Mouse (Mus musculus) liver, embryonic 15.5 days (tissue): ENCODE results near the gene D930020B18Rik. TPM values are rescaled to one million over a fixed set of nuclear protein-coding genes. Genes with fewer than 3 reads are reported as not detected.

Source experiments
- ATAC-seq: fragments of 200-750 bp; cut with Nextera tagmentation; 2 replicates; pipeline ENCODE4 v1.8.0; 2017; ENCODE audit warnings: moderate number of reproducible peaks, mild to moderate bottlenecking, moderate library complexity; ENCODE audit not compliant: insufficient read depth
- H3K27ac ChIP-seq: fragments of 300-500 bp; sonication (generic); replicated peaks from 2 replicates; pipeline ENCODE4 v1.5.1; 2015; ENCODE audit warnings: mild to moderate bottlenecking, inconsistent platforms
- H3K27me3 ChIP-seq: fragments of 300-500 bp; sonication (generic); 2 replicates; pipeline ENCODE4 v1.6.1; 2015; ENCODE audit warnings: mild to moderate bottlenecking, inconsistent platforms
- H3K36me3 ChIP-seq: fragments of 300-500 bp; sonication (generic); replicated peaks from 2 replicates; pipeline ENCODE4 v1.6.1; 2015; ENCODE audit warnings: moderate library complexity, mild to moderate bottlenecking, inconsistent platforms
- H3K4me1 ChIP-seq: fragments of 300-500 bp; sonication (generic); replicated peaks from 2 replicates; pipeline ENCODE4 v1.6.1; 2015; ENCODE audit warnings: inconsistent platforms
- H3K4me2 ChIP-seq: fragments of 300-500 bp; sonication (generic); 2 replicates; pipeline ENCODE4 v1.6.1; 2015; ENCODE audit warnings: moderate library complexity, mild to moderate bottlenecking, inconsistent platforms
- H3K4me3 ChIP-seq: fragments of 300-500 bp; sonication (generic); replicated peaks from 2 replicates; pipeline ENCODE4 v1.5.1; 2015; ENCODE audit warnings: mild to moderate bottlenecking, inconsistent platforms
- H3K9ac ChIP-seq: fragments of 300-500 bp; sonication (generic); 2 replicates; pipeline ENCODE4 v1.6.1; 2015; ENCODE audit warnings: moderate library complexity, mild to moderate bottlenecking, inconsistent platforms
- H3K9me3 ChIP-seq: fragments of 300-500 bp; sonication (generic); replicated peaks from 2 replicates; pipeline ENCODE4 v1.6.1; 2016; ENCODE audit warnings: inconsistent platforms
- WGBS: fragments of 180-500 bp; shearing (Covaris S2); methylation state at CpG from one replicate; pipeline ENCODE4 v1.1.7; 2015; ENCODE audit warnings: mixed read lengths; ENCODE audit not compliant: insufficient replicate concordance; 5-methylcytosine and 5-hydroxymethylcytosine counted together
- polyA plus RNA-seq: library from polyadenylated mRNA; unstranded; fragments of >200 nt; fragmentation: Nextera tagmentation; extraction: Ambion mirVana; gene quantifications from 2 replicates; pipeline ENCODE4 v1.2.1, GENCODE M21; 2015

The D930020B18Rik gene
- polyA plus RNA-seq, 1 experiment from 2014 or later: not detected

DNA sequence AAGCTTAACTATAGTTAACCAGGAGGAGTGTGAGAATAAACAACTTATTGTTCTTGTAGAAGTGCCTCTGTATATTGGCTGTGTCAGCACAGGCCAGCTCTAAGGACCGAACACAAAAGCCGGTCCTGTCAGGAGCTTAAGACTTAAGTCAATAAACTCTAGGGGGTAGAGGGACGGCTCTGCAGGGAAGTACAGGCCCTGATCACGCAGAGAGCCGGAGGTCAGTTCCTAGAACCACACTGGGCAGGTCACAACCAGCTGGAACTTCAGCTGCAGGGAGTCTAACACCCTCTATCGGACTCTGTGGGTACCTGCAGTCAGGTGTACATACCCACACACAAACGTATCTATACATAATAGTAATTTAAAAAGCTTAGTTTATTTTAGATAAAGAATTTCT is 25.5 kb upstream of the D930020B18Rik start:
- 79% methylated on average over 7 of the region's 7 CpGs for WGBS
- Histone ChIP-seq H3K4me2 (no peak overlapping the region), H3K27me3 (no peaks in the 10 kb centered on the region), H3K4me3 (no peak overlapping the region), H3K27ac (no peak overlapping the region), H3K9me3 (no peaks in the 10 kb centered on the region), H3K4me1 (no peaks in the 10 kb centered on the region), H3K9ac (no peak overlapping the region), H3K36me3 (peaks cover 91% of the 10 kb centered on the region)
- ATAC-seq: no peak

DNA sequence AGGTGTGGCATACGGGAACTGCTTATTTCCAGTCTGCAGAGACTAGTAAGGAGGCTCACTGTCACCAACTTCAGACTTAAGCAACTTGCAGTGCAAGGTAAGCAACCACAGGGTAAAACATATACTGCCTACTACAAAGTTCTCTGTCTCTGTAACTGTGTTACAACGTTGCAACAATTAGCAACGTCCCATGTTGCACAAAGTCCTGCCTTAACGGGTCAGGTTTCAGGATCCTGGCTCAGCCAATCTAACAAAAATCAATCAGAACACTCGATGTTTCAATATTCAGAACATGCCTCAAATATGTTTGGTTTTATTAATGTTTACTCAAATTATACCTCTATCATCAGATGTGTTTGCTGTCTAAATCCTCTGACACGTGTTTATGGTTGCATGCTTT is 19.0 kb upstream of the D930020B18Rik start:
- Histone ChIP-seq H3K9me3 (no peaks in the 10 kb centered on the region), H3K4me3 (no peak overlapping the region), H3K4me1 (peaks cover 34% of the 10 kb centered on the region), H3K27me3 (no peaks in the 10 kb centered on the region), H3K9ac (no peak overlapping the region), H3K27ac (no peak overlapping the region), H3K4me2 (no peak overlapping the region), H3K36me3 (peaks cover 56% of the 10 kb centered on the region)
- 78% methylated on average over 6 of the region's 6 CpGs for WGBS
- no peak for ATAC-seq

- no peaks in the 10 kb centered on the region for H3K27me3 ChIP-seq
- H3K9me3 ChIP-seq: no peaks in the 10 kb centered on the region
- peaks cover 43% of the 10 kb centered on the region for H3K36me3 ChIP-seq
- ATAC-seq: no peak
- peaks cover 37% of the 10 kb centered on the region for H3K4me1 ChIP-seq
- no peak overlapping the region for H3K27ac ChIP-seq
- no peak overlapping the region for H3K4me3 ChIP-seq
- H3K9ac ChIP-seq: no peak overlapping the region
- 72% methylated on average over 7 of the region's 7 CpGs for WGBS
- H3K4me2 ChIP-seq: no peak overlapping the region
Observed at GRCm38 (mm10) chr10:121623670-121624069, 17.7 kb upstream of the D930020B18Rik start.

GRCm38 (mm10) chr10:121625006-121625405 is 16.4 kb upstream of the D930020B18Rik start:
- peak overlapping the region; percentile 95 for H3K9ac ChIP-seq
- H3K36me3 ChIP-seq: peaks cover 32% of the 10 kb centered on the region
- H3K27me3 ChIP-seq: no peaks in the 10 kb centered on the region
- peak overlapping the region; percentile 95 for H3K27ac ChIP-seq
- ATAC-seq: no peak
- peak overlapping the region; percentile 93 for H3K4me3 ChIP-seq
- peak overlapping the region; percentile 88 for H3K4me2 ChIP-seq
- H3K9me3 ChIP-seq: no peaks in the 10 kb centered on the region
- peaks cover 37% of the 10 kb centered on the region for H3K4me1 ChIP-seq
- 1% methylated on average over 9 of the region's 9 CpGs for WGBS

GRCm38 (mm10) chr10:121625407-121626185 is 15.8 kb upstream of the D930020B18Rik start:
- H3K27ac ChIP-seq: peak overlapping the region; percentile 95
- under 1% methylated on average over 41 of the region's 41 CpGs for WGBS
- H3K4me3 ChIP-seq: peak overlapping the region; percentile 93
- peaks cover 37% of the 10 kb centered on the region for H3K4me1 ChIP-seq
- no peaks in the 10 kb centered on the region for H3K9me3 ChIP-seq
- peak overlapping the region; percentile 95 for H3K9ac ChIP-seq
- peaks cover 26% of the 10 kb centered on the region for H3K36me3 ChIP-seq
- ATAC-seq: peak; percentile 57
- no peaks in the 10 kb centered on the region for H3K27me3 ChIP-seq
- H3K4me2 ChIP-seq: peak overlapping the region; percentile 88

DNA sequence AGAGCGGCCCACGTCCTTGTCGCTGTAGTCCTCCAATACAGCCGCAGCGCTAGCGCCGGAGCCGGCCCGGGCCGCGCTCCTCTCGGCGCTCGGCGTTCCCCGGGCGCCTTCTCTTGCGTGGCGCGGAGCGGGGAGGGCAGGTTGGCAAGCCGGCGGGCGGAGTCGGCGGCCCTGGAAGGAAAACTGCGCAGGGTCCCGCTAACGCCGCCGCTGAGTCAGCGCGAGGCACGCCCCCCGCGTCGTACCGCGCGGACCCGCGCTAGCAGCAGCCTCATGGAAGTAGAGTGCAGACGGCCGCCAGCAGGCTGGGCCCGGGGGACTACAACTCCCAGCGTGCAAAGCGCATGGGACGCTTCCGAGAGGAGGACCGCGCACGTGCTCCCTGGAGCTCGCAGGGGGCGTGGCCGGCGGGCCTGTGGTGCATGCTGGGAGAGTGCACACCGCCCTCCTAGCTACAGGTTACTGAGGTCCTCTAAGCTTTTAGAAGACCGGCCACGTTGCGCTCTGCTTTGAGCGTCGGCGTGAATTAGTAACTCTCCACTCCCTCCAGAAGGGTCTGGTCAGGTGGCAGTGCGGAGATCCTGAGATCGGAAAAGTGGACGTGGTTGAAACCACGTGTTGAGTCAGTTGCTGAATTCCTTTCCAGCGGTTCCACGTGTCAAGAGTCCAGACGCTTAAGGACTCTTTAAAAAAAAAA is 15.1 kb upstream of the D930020B18Rik start, which contains the start of gene Xpot:
Xpot (minus strand) TSS at position 147 of the 697 bp plus-strand sequence.
- H3K4me1 ChIP-seq: peaks cover 37% of the 10 kb centered on the region
- no peaks in the 10 kb centered on the region for H3K27me3 ChIP-seq
- H3K9ac ChIP-seq: peak within 1 kb of the TSS; percentile 95
- peak; percentile 100 for ATAC-seq
- peak within 1 kb of the TSS; percentile 95 for H3K27ac ChIP-seq
- H3K4me3 ChIP-seq: peak within 1 kb of the TSS; percentile 93
- H3K9me3 ChIP-seq: no peaks in the 10 kb centered on the region
- under 1% methylated on average over 70 of the region's 70 CpGs for WGBS
- H3K4me2 ChIP-seq: peak within 1 kb of the TSS; percentile 88
- peaks cover 18% of the 10 kb centered on the region for H3K36me3 ChIP-seq

GRCm38 (mm10) chr10:121627216-121627852 is 14.1 kb upstream of the D930020B18Rik start:
- peak overlapping the region; percentile 93 for H3K4me3 ChIP-seq
- peaks cover 8% of the 10 kb centered on the region for H3K36me3 ChIP-seq
- H3K9me3 ChIP-seq: no peaks in the 10 kb centered on the region
- H3K9ac ChIP-seq: 0 out of 2 replicates have a peak overlapping the region, but pooled peaks have one; percentile 2
- no peak for ATAC-seq
- no peaks in the 10 kb centered on the region for H3K27me3 ChIP-seq
- H3K4me2 ChIP-seq: peak overlapping the region; percentile 88
- peaks cover 37% of the 10 kb centered on the region for H3K4me1 ChIP-seq
- WGBS: 58% methylated on average over 10 of the region's 10 CpGs
- H3K27ac ChIP-seq: peak overlapping the region; percentile 64

DNA sequence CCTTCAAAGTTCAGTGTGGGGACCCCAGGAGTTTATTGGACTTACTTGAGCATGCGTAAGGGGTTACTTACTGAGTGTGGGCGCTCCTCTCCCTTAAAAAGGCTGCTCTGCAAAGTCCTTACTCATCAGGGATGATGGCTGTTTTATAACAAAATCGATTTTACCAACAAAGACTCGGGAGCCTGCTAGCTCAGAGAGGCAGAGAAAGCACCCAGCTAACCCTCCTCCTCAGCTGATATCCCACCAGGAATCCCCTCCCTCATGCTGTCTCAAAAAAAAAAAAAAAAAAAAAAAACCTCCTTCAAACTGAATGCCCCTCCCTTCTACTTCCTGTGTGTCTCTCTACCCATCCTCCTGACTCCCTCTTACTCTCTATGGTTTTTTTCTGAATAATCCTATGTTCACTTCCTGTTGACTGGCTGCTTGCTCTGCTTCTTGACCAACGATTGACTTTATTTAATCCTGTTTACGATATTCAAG is 12.8 kb upstream of the D930020B18Rik start:
- ATAC-seq: no peak
- no peak overlapping the region for H3K9ac ChIP-seq
- no peaks in the 10 kb centered on the region for H3K9me3 ChIP-seq
- no peaks in the 10 kb centered on the region for H3K27me3 ChIP-seq
- H3K4me1 ChIP-seq: peaks cover 30% of the 10 kb centered on the region
- no peak overlapping the region for H3K27ac ChIP-seq
- H3K4me2 ChIP-seq: no peak overlapping the region
- H3K4me3 ChIP-seq: no peak overlapping the region
- H3K36me3 ChIP-seq: no peaks in the 10 kb centered on the region
- WGBS: 66% methylated on average over 6 of the region's 6 CpGs

DNA sequence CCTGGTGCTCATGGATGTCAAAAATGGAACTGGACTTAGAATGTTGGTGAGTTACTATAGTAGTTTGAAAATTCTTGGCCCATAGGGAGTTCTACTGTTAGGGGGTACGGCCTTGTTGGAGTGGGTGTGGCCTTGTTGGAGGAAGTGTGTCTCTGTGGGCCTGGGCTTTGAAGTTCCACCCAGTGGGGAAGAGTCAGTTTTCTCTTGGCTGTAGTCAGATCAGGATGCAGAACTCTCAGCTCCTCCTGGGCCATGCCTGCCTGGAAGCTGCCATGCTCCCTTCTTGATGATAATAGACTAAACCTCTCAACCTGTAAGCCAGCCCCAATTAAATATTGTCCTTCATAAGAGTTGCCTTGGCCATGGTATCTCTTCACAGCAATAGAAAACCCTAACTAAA is 7.2 kb upstream of the D930020B18Rik start:
- Histone ChIP-seq H3K27ac (no peak overlapping the region), H3K36me3 (no peaks in the 10 kb centered on the region), H3K27me3 (peaks cover 1% of the 10 kb centered on the region; the same call in 1 of the 2 replicates), H3K4me1 (no peaks in the 10 kb centered on the region), H3K4me2 (no peak overlapping the region), H3K4me3 (no peak overlapping the region), H3K9me3 (no peaks in the 10 kb centered on the region), H3K9ac (no peak overlapping the region)
- no peak for ATAC-seq
- WGBS: 8% methylated on average over 1 of the region's 1 CpGs

DNA sequence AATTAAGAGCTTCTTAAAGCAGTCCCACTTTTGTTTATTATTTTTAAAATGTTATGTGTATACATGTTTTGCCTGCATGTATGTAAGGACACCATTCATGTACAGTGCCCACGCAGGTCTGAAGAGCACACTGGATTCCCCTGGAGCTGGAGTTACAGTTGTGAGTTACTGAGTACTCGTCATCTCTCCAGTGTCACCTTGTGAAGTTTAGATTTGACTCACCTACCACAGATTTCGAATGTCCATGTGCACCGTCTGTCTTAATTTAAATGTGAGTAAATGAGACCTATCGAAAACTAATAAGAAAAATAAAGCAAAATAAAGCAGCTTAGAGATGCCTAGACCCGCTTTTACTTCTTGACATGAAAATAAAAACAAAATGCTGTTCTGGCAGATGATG is 5.1 kb upstream of the D930020B18Rik start:
- ATAC-seq: no peak
- Histone ChIP-seq H3K36me3 (no peaks in the 10 kb centered on the region), H3K4me3 (no peak overlapping the region), H3K9ac (no peak overlapping the region), H3K27me3 (peaks cover 22% of the 10 kb centered on the region), H3K9me3 (no peaks in the 10 kb centered on the region), H3K4me2 (no peak overlapping the region), H3K4me1 (peaks cover 6% of the 10 kb centered on the region), H3K27ac (no peak overlapping the region)
- 72% methylated on average over 6 of the region's 6 CpGs for WGBS

DNA sequence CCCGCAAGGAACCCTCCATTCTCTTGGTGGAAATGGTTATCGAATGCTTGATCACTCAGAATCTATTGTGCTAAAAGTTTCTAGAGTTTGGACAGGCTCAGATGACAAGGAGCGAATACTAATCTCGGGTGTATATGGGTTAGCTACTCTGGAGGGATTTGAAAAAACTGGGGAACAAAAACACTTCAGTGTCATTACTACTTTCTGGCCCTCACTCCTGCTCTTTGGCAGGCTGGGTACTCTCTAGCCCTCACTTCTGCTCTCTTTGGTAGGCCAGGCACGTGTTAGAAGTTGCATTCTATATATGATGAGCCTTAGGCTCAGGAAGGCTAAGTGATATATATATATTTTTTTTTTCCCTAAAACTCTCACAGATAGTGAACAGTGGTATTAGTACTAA is 1.8 kb upstream of the D930020B18Rik start:
- ATAC-seq: no peak
- no peaks in the 10 kb centered on the region for H3K36me3 ChIP-seq
- no peak overlapping the region for H3K27ac ChIP-seq
- WGBS: 67% methylated on average over 5 of the region's 5 CpGs
- H3K27me3 ChIP-seq: peaks cover 55% of the 10 kb centered on the region
- H3K9ac ChIP-seq: no peak overlapping the region
- no peak overlapping the region for H3K4me2 ChIP-seq
- H3K4me3 ChIP-seq: no peak overlapping the region
- no peaks in the 10 kb centered on the region for H3K9me3 ChIP-seq
- peaks cover 16% of the 10 kb centered on the region for H3K4me1 ChIP-seq
